Mouse (Mus musculus): Measurements from ENCODE around the gene Gm3285. TPM values are rescaled to one million over a fixed set of nuclear protein-coding genes. Genes with fewer than 3 reads are reported as not detected.

The Gm3285 gene
- polyA plus RNA-seq, 1 experiment from 2014 or later: not detected

- WGBS: 29% methylated on average over 14 of the region's 14 CpGs
- H3K9me3 ChIP-seq (replicated peaks): no peaks in the 10 kb centered on the region
- H3K36me3 ChIP-seq: no peaks in the 10 kb centered on the region
- H3K27me3 ChIP-seq: no peaks in the 10 kb centered on the region
- 0 out of 2 replicates have a peak, but pooled peaks cover 6% of the 10 kb centered on the region for H3K4me1 ChIP-seq
- H3K4me3 ChIP-seq (replicated peaks): peak overlapping the region; percentile 33
- H3K9ac ChIP-seq: 0 out of 2 replicates have a peak overlapping the region, but pooled peaks have one; percentile 17
- no peak overlapping the region for H3K27ac ChIP-seq
- peak; percentile 91 for ATAC-seq (replicated peaks; ENCODE audit: low FRiP score)
- H3K4me2 ChIP-seq: peak overlapping the region; percentile 58
Observed at GRCm38 (mm10) chr10:77864067-77864761, 2.4 kb downstream of the Gm3285 start.

GRCm38 (mm10) chr10:77864762-77865143, 3.0 kb downstream of the Gm3285 start:
- Histone ChIP-seq H3K9me3 (replicated peaks) (no peaks in the 10 kb centered on the region), H3K4me1 (0 out of 2 replicates have a peak, but pooled peaks cover 6% of the 10 kb centered on the region), H3K27ac (no peak overlapping the region), H3K4me2 (peak overlapping the region; percentile 58), H3K36me3 (no peaks in the 10 kb centered on the region), H3K9ac (peak overlapping the region; percentile 17; the same call in 1 of the 2 replicates), H3K27me3 (no peaks in the 10 kb centered on the region), H3K4me3 (replicated peaks) (peak overlapping the region; percentile 33)
- ATAC-seq (replicated peaks; ENCODE audit: low FRiP score): peak; percentile 49
- WGBS: 36% methylated on average over 11 of the region's 11 CpGs

GRCm38 (mm10) chr10:77867546-77867945, 5.8 kb downstream of the Gm3285 start:
- no peaks in the 10 kb centered on the region for H3K9me3 ChIP-seq (replicated peaks)
- no peak overlapping the region for H3K4me3 ChIP-seq (replicated peaks)
- 4% methylated on average over 1 of the region's 1 CpGs for WGBS
- ATAC-seq (replicated peaks; ENCODE audit: low FRiP score): no peak
- H3K36me3 ChIP-seq: no peaks in the 10 kb centered on the region
- no peak overlapping the region for H3K27ac ChIP-seq
- H3K27me3 ChIP-seq: no peaks in the 10 kb centered on the region
- no peak overlapping the region for H3K9ac ChIP-seq
- H3K4me1 ChIP-seq: 0 out of 2 replicates have a peak, but pooled peaks cover 6% of the 10 kb centered on the region
- H3K4me2 ChIP-seq: no peak overlapping the region

- Histone ChIP-seq H3K4me2 (no peak overlapping the region), H3K4me3 (replicated peaks) (no peak overlapping the region), H3K9ac (no peak overlapping the region), H3K36me3 (no peaks in the 10 kb centered on the region), H3K27ac (no peak overlapping the region), H3K9me3 (replicated peaks) (no peaks in the 10 kb centered on the region), H3K4me1 (0 out of 2 replicates have a peak, but pooled peaks cover 3% of the 10 kb centered on the region), H3K27me3 (no peaks in the 10 kb centered on the region)
- 87% methylated on average over 7 of the region's 7 CpGs for WGBS
- no peak for ATAC-seq (replicated peaks; ENCODE audit: low FRiP score)
Observed at GRCm38 (mm10) chr10:77869651-77870050, 7.9 kb downstream of the Gm3285 start.

- ATAC-seq (replicated peaks; ENCODE audit: low FRiP score): no peak
- Histone ChIP-seq H3K9ac (no peak overlapping the region), H3K4me1 (no peaks in the 10 kb centered on the region), H3K4me2 (no peak overlapping the region), H3K9me3 (replicated peaks) (no peaks in the 10 kb centered on the region), H3K36me3 (no peaks in the 10 kb centered on the region), H3K27me3 (no peaks in the 10 kb centered on the region), H3K27ac (no peak overlapping the region), H3K4me3 (replicated peaks) (no peak overlapping the region)
- WGBS: 63% methylated on average over 6 of the region's 6 CpGs
Observed at GRCm38 (mm10) chr10:77878985-77879384, 17.2 kb downstream of the Gm3285 start.

GRCm38 (mm10) chr10:77880305-77880704, 18.5 kb downstream of the Gm3285 start:
- ATAC-seq (replicated peaks; ENCODE audit: low FRiP score): no peak
- WGBS: 76% methylated on average over 3 of the region's 3 CpGs
- Histone ChIP-seq H3K4me1 (no peaks in the 10 kb centered on the region), H3K9me3 (replicated peaks) (no peaks in the 10 kb centered on the region), H3K27me3 (no peaks in the 10 kb centered on the region), H3K36me3 (no peaks in the 10 kb centered on the region), H3K4me2 (no peak overlapping the region), H3K4me3 (replicated peaks) (no peak overlapping the region), H3K27ac (no peak overlapping the region), H3K9ac (no peak overlapping the region)

GRCm38 (mm10) chr10:77882553-77882952, 20.8 kb downstream of the Gm3285 start:
- H3K4me1 ChIP-seq: no peaks in the 10 kb centered on the region
- no peaks in the 10 kb centered on the region for H3K36me3 ChIP-seq
- no peak overlapping the region for H3K4me2 ChIP-seq
- no peaks in the 10 kb centered on the region for H3K9me3 ChIP-seq (replicated peaks)
- H3K9ac ChIP-seq: no peak overlapping the region
- no peak overlapping the region for H3K27ac ChIP-seq
- ATAC-seq (replicated peaks; ENCODE audit: low FRiP score): no peak
- H3K27me3 ChIP-seq: no peaks in the 10 kb centered on the region
- H3K4me3 ChIP-seq (replicated peaks): no peak overlapping the region
- 89% methylated on average over 5 of the region's 5 CpGs for WGBS

GRCm38 (mm10) chr10:77886007-77886747, 24.4 kb downstream of the Gm3285 start:
- Histone ChIP-seq H3K4me2 (no peak overlapping the region), H3K4me1 (no peaks in the 10 kb centered on the region), H3K9me3 (replicated peaks) (no peaks in the 10 kb centered on the region), H3K4me3 (replicated peaks) (no peak overlapping the region), H3K36me3 (no peaks in the 10 kb centered on the region), H3K27ac (no peak overlapping the region), H3K9ac (no peak overlapping the region), H3K27me3 (no peaks in the 10 kb centered on the region)
- no peak for ATAC-seq (replicated peaks; ENCODE audit: low FRiP score)
- WGBS: 51% methylated on average over 12 of the region's 12 CpGs

GRCm38 (mm10) chr10:77890987-77891565, 29.3 kb downstream of the Gm3285 start:
- WGBS: 85% methylated on average over 8 of the region's 8 CpGs

GRCm38 (mm10) chr10:77895562-77895961, 33.8 kb downstream of the Gm3285 start:
- Histone ChIP-seq H3K4me2 (no peak overlapping the region), H3K4me3 (replicated peaks) (no peak overlapping the region), H3K4me1 (no peaks in the 10 kb centered on the region), H3K36me3 (no peaks in the 10 kb centered on the region), H3K9ac (no peak overlapping the region), H3K9me3 (replicated peaks) (no peaks in the 10 kb centered on the region), H3K27ac (no peak overlapping the region), H3K27me3 (no peaks in the 10 kb centered on the region)
- ATAC-seq (replicated peaks; ENCODE audit: low FRiP score): no peak
- WGBS: 60% methylated on average over 5 of the region's 5 CpGs

More at GRCm38 (mm10) chr10:77890987-77891565, 29.3 kb downstream of the Gm3285 start:
- Histone ChIP-seq H3K9me3 (replicated peaks) (no peaks in the 10 kb centered on the region), H3K9ac (no peak overlapping the region), H3K4me1 (no peaks in the 10 kb centered on the region), H3K4me2 (no peak overlapping the region), H3K27ac (no peak overlapping the region), H3K36me3 (no peaks in the 10 kb centered on the region), H3K27me3 (no peaks in the 10 kb centered on the region), H3K4me3 (replicated peaks) (no peak overlapping the region)
- no peak for ATAC-seq (replicated peaks; ENCODE audit: low FRiP score)

GRCm38 (mm10) chr10:77900126-77900525, 38.4 kb downstream of the Gm3285 start:
- Histone ChIP-seq H3K4me1 (peaks cover 13% of the 10 kb centered on the region), H3K9ac (no peak overlapping the region), H3K27me3 (0 out of 2 replicates have a peak, but pooled peaks cover 6% of the 10 kb centered on the region), H3K9me3 (replicated peaks) (no peaks in the 10 kb centered on the region), H3K27ac (no peak overlapping the region), H3K4me3 (replicated peaks) (no peak overlapping the region), H3K36me3 (no peaks in the 10 kb centered on the region), H3K4me2 (no peak overlapping the region)
- WGBS: 80% methylated on average over 7 of the region's 7 CpGs
- ATAC-seq (replicated peaks; ENCODE audit: low FRiP score): no peak

Data from kidney, embryonic 15.5 days (tissue).